In genomic region chr8:19535195-19535829, GRCm38 (mm10) we compare ENCODE assay signal across 8 mouse cellular contexts. TPM values are rescaled to one million over a fixed set of nuclear protein-coding genes. Genes with fewer than 3 reads are reported as not detected.
DNase-seq lines count a peak whose midpoint lies in the region; ATAC-seq lines count a peak whose summit lies in the region.

No protein-coding gene starts in this region.

- peak overlapping the region; percentile 28 for H3K4me3 ChIP-seq in forebrain, embryonic 15.5 days
- H3K4me3 ChIP-seq in limb, embryonic 13.5 days, result peak overlapping the region; percentile 38

- no peak overlapping the region for H3K27ac ChIP-seq in forebrain, embryonic 15.5 days (replicated peaks)
- H3K27ac ChIP-seq in limb, embryonic 13.5 days, result no peak overlapping the region

- DNase-seq in cerebellum, adult 11 months, result peak; percentile 22
- DNase-seq in ZHBTc4 (ENCODE audit: low read depth, low spot score), result peak; percentile 63
- DNase-seq in thymus, postnatal 14 days, result no peak
- DNase-seq in urinary bladder, postnatal 14 days (ENCODE audit: low spot score), result no peak

- H3K4me1 ChIP-seq in forebrain, embryonic 15.5 days, result no peaks in the 10 kb centered on the region
- no peaks in the 10 kb centered on the region for H3K4me1 ChIP-seq in limb, embryonic 13.5 days

- peaks cover 4% of the 10 kb centered on the region; the same call in 1 of the 2 replicates for H3K9me3 ChIP-seq in forebrain, embryonic 15.5 days
- peaks cover 12% of the 10 kb centered on the region for H3K9me3 ChIP-seq in limb, embryonic 13.5 days

- H3K36me3 ChIP-seq in forebrain, embryonic 15.5 days, result no peaks in the 10 kb centered on the region
- H3K36me3 ChIP-seq in limb, embryonic 13.5 days, result no peaks in the 10 kb centered on the region

- H3K9ac ChIP-seq in forebrain, embryonic 15.5 days (replicated peaks), result no peak overlapping the region
- H3K9ac ChIP-seq in limb, embryonic 13.5 days, result peak overlapping the region; percentile 35

- peak overlapping the region; percentile 37 for H3K4me2 ChIP-seq in forebrain, embryonic 15.5 days (replicated peaks)
- peak overlapping the region; percentile 64 for H3K4me2 ChIP-seq in limb, embryonic 13.5 days (replicated peaks)

- 12% methylated on average over 63 of the region's 75 CpGs for WGBS in forebrain, embryonic 15.5 days
- 7% methylated on average over 50 of the region's 75 CpGs for WGBS in limb, embryonic 13.5 days

- H3K27me3 ChIP-seq in forebrain, embryonic 15.5 days, result no peaks in the 10 kb centered on the region
- peaks cover 35% of the 10 kb centered on the region for H3K27me3 ChIP-seq in limb, embryonic 13.5 days

- no peak for ATAC-seq in cerebellum, adult (ENCODE audit: insufficient number of reproducible peaks, low FRiP score, low TSS enrichment)
- peak; percentile 43; the same call in 1 of the 2 replicates for ATAC-seq in forebrain, embryonic 15.5 days (replicated peaks)
- ATAC-seq in limb, embryonic 13.5 days (ENCODE audit: low FRiP score, low read depth), result no peak
- no peak for ATAC-seq in megakaryocyte-erythroid progenitor cell, adult 5-6 weeks (replicated peaks; ENCODE audit: low FRiP score, low TSS enrichment, poor library complexity, severe bottlenecking)

RNA-seq across cellular contexts. Expression of gene Defb7, which starts 40.4 kb away (rescaled TPM):
- polyA plus RNA-seq in forebrain, embryonic 15.5 days (2015; fragmentation: Nextera tagmentation; extraction: Ambion mirVana), result not detected in 2 replicates
- polyA plus RNA-seq in limb, embryonic 13.5 days (2015; fragmentation: Nextera tagmentation; extraction: Ambion mirVana), result not detected in 2 replicates
- total RNA-seq in megakaryocyte-erythroid progenitor cell, adult 5-6 weeks (2014; fragmentation: Nextera tagmentation), result not detected in 2 replicates
- not detected in 2 replicates for total RNA-seq in megakaryocyte-erythroid progenitor cell, adult 5-6 weeks (2017)

Comparison
In these comparisons a context has a peak if more than half of its experiments do, and no peak if none do; other contexts are left out.
1. DNase-seq: peak in cerebellum, adult 11 months (single experiment) and ZHBTc4 (single experiment); none in thymus, postnatal 14 days (single experiment) and urinary bladder, postnatal 14 days (single experiment).